ENCODE assay signal across 24 mouse cellular contexts in genomic region chr13:115078997-115079685, GRCm38 (mm10). TPM values are rescaled to one million over a fixed set of nuclear protein-coding genes. Genes with fewer than 3 reads are reported as not detected.
"Had no signal": no experiment of that assay in that cellular context is flagged by ENCODE, and none has a peak within 500 bp of the region (broad histone marks: within the 10 kb centered on the region; RNA-seq: fewer than 3 reads in every experiment).

No protein-coding gene starts in this region.

- H3K36me3 ChIP-seq: limb, embryonic 10.5 days; limb, embryonic 13.5 days; midbrain, embryonic 10.5 days; midbrain, embryonic 15.5 days; neural tube, embryonic 12.5 days; neural tube, embryonic 15.5 days; stomach, embryonic 15.5 days had no signal

- DNase-seq: kidney, adult 9 months; kidney, postnatal 14 days; layer of hippocampus, adult 9-11 months; liver, postnatal 0 days; lung, embryonic 14.5 days; right cerebral cortex, adult 18-20 months; right cerebral cortex, postnatal 14 days; right cerebral cortex, postnatal 4 days; spleen, adult 18-20 months; thymus, adult 18-20 months; thymus, postnatal 36 days had no signal

- ATAC-seq: intestine, postnatal 0 days; liver, postnatal 0 days; lung, postnatal 0 days; midbrain, embryonic 15.5 days had no signal

- H3K9ac ChIP-seq: limb, embryonic 13.5 days; liver, embryonic 14.5 days; liver, postnatal 0 days; lung, embryonic 14.5 days; midbrain, embryonic 15.5 days; neural tube, embryonic 12.5 days; neural tube, embryonic 15.5 days; stomach, embryonic 15.5 days had no signal

- H3K4me3 ChIP-seq: layer of hippocampus, adult 2 months; limb, embryonic 10.5 days; limb, embryonic 13.5 days; megakaryocyte, embryonic 14.5 days; midbrain, embryonic 10.5 days; midbrain, embryonic 15.5 days; neural tube, embryonic 12.5 days; neural tube, embryonic 15.5 days; stomach, embryonic 15.5 days had no signal

- H3K4me1 ChIP-seq: limb, embryonic 10.5 days; limb, embryonic 13.5 days; midbrain, embryonic 10.5 days; midbrain, embryonic 15.5 days; neural tube, embryonic 12.5 days; neural tube, embryonic 15.5 days had no signal

- H3K9me3 ChIP-seq: limb, embryonic 10.5 days; limb, embryonic 13.5 days; megakaryocyte, embryonic 14.5 days; midbrain, embryonic 10.5 days; midbrain, embryonic 15.5 days; neural tube, embryonic 12.5 days; neural tube, embryonic 15.5 days; stomach, embryonic 15.5 days had no signal

- H3K27ac ChIP-seq: layer of hippocampus, adult 2 months; limb, embryonic 10.5 days; limb, embryonic 13.5 days; liver, embryonic 14.5 days; macrophage; midbrain, embryonic 10.5 days; midbrain, embryonic 15.5 days; neural tube, embryonic 12.5 days; neural tube, embryonic 15.5 days; stomach, embryonic 15.5 days had no signal

- H3K27me3 ChIP-seq: limb, embryonic 13.5 days; midbrain, embryonic 15.5 days; neural tube, embryonic 12.5 days; neural tube, embryonic 15.5 days; stomach, embryonic 15.5 days had no signal

RNA-seq across cellular contexts. Expression of gene Gm49395, which starts 22.6 kb away (rescaled TPM):
- polyA plus RNA-seq: macrophage had no signal
